Mouse (Mus musculus) liver, adult (tissue): ENCODE measurements around the gene Hnrnpr.

Experiments
- GATA4 ChIP-seq: IDR thresholded peaks from 2 replicates; pipeline ENCODE4 v1.6.1; 2014; ENCODE audit warnings: mild to moderate bottlenecking, low read length; ENCODE audit not compliant: insufficient replicate concordance

Gene Hnrnpr

GRCm38 (mm10) chr4:136331709-136332108 lies 21.0 kb downstream of the Hnrnpr start:
- TF ChIP-seq GATA4 = no peak

- TF ChIP-seq GATA4 = no peak
Observed at GRCm38 (mm10) chr4:136333191-136333590, 22.4 kb downstream of the Hnrnpr start.

GRCm38 (mm10) chr4:136335065-136335464 lies 24.3 kb downstream of the Hnrnpr start:
- no peak for TF ChIP-seq GATA4

DNA sequence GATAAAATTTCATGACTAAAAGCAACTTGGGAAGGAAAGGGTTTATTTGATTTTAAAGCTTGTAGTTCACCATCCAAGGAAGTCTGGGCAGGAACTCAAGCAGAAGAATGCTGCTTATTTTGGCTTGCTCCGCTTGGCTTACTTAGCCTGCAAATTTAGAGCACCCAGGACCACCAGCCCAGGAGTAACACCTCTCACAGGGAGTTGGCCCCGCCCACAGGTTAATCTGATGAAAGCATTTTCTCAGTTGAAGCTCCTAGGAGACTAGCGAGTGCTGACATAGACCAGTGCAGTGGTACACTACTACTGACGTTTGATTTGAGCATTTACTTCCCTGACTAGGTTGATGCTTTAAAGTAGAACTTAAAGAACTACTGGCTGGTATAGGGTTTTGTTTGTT lies 26.4 kb downstream of the Hnrnpr start:
- TF ChIP-seq GATA4 = no peak

GRCm38 (mm10) chr4:136349616-136350015 lies 38.9 kb downstream of the Hnrnpr start:
- no peak for TF ChIP-seq GATA4

DNA sequence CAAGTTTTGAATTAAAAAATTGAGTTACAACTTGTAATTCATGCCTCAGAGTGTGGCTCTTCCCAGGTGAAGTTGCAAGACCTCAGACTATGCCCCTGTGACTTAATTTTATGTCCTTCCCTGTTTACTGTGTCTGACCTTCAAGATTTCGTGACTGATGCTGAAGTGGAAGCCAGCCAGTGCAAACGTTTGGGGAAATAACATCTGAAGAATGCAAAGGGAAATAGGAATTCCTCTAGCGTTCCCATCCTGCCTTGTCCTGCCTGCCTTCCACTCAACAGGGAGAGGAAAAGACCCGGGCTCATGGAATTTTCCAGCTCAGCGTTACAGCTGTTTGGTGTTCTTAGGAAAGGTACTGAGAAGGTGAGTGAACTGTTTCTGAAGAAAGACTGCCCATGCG lies 46.3 kb downstream of the Hnrnpr start:
- no peak for TF ChIP-seq GATA4

GRCm38 (mm10) chr4:136357429-136357828 lies 46.7 kb downstream of the Hnrnpr start:
- TF ChIP-seq GATA4 = no peak

GRCm38 (mm10) chr4:136367856-136368255 lies 57.1 kb downstream of the Hnrnpr start:
- TF ChIP-seq GATA4 = no peak

DNA sequence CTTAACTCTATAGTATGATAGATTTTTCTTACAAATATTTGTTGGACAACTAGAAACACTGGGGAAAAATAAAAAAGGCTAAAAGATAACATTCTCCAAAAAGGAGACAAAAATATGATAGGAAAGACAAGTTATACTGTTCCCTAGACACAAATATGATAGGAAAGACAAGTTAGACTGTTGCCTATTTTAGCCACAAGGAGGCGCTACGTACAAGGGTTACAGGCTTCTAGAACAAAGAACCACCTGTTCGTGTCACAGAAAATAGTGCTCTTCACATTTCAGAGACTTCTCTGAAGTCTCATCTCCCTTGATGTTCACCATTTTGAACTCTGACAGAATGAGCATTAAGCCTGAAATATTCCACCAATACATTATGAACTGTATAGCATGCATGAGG lies 59.0 kb downstream of the Hnrnpr start:
- no peak for TF ChIP-seq GATA4

DNA sequence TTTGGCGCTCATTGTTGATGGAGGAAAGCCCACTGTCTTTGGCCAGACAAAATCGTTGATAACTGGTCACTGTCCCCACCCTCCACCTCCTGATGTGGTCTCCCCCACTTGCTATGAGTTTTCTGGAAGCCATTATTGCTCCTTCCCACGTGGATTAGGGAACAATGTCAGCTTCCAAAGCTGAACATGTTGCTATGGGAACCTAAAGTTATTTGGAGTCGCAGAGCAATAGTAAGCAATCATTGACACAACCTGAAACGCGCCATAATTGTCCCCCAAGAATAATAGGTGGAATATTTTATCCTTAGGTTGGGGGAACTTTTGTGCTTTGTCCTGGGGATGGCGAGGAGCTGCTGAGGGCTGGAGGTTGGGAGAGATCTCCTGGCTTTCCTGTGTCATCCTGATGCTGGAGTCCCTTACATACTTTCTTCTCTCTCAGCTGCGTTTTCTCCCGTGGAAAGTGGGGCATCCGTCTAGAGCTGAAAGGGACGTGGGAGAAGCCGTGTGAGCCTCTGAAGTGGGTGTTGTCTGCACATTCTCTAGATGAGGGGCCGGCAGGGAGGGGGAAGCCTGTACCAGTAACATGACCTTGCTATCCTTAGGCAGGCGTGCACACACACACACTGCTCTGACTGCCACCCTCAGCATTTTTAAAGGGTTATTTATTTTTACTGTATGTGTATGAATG lies 62.9 kb downstream of the Hnrnpr start:
- TF ChIP-seq GATA4 = no peak

DNA sequence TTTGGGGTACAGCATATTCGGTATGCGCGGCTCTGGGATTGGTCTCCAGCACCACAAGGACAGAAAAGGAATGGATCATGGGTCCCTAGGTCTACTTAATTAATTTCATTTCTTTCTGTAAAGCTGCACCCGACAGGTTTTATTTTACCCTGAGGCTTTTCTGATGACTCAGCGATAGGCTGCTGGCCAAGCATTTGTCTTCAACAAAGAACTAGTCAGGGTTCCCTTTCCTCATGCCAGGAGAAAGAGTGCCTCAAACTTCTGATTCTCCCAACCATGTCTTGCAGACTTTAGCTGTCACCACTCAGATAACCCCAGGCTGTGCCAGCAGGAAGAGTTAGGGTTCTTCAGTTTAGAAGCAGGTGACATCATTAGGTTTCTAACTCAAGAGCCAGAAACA lies 66.3 kb downstream of the Hnrnpr start:
- no peak for TF ChIP-seq GATA4

DNA sequence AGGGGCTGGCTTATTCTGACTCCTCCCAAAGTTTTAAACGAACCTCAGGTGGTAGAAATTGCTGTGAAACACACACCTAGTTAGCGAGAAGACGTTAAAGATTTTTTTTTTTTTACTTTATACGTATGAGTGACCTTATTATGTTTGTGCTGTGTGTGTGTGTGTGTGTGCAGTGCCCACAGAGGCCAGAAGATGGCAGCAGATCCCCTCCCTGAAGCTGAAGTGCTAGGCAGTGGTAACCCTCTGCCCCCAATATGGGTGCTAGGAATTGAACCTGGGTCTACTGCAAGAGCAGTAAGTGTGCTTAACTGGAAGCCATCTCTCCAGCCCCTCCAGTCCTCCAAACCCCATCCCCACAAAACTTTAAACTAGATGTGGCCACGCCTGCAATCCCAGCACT lies 72.3 kb downstream of the Hnrnpr start:
- TF ChIP-seq GATA4 = no peak

DNA sequence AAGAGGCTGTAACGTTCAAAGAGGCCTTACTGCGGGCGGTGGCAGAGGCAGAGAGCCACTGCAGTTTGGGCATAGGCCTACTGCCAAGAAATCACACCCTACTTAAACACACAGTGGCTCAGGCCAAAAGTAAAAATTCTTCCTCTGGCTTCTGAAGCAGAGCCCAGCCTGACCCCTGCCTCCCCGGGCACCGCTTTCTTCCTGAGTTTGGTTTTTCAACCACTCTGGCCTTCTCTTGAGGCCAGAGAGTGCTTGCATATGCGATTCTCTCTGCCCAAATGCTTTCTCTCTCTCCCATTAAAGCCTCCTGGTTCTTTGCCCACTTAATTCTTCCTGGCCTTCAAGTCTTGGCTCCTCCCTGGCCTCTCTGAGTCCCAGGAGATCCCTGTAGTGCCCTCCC lies 73.1 kb downstream of the Hnrnpr start:
- no peak for TF ChIP-seq GATA4

DNA sequence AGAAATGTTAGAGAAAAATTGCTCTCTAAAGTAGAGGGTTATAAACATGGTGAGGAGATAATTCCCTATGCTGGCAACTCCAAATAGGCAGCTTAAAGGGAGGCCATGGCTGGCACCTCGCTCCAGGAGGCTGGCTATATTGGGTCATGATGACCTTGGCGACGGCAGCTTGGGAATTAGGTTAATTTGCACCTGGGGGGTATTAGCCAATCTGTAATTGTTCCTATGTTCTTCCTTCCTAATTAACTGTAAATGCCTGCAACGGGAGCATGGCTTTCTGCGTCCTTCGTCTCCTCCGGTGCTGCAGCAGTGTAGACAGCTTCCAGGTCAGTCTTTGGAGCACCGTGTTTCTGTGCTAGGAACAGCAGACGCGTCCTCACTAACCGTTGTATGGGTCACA lies 76.5 kb downstream of the Hnrnpr start:
- TF ChIP-seq GATA4 = no peak

- TF ChIP-seq GATA4 = no peak
Observed at GRCm38 (mm10) chr4:136401806-136402205, 91.1 kb downstream of the Hnrnpr start.

DNA sequence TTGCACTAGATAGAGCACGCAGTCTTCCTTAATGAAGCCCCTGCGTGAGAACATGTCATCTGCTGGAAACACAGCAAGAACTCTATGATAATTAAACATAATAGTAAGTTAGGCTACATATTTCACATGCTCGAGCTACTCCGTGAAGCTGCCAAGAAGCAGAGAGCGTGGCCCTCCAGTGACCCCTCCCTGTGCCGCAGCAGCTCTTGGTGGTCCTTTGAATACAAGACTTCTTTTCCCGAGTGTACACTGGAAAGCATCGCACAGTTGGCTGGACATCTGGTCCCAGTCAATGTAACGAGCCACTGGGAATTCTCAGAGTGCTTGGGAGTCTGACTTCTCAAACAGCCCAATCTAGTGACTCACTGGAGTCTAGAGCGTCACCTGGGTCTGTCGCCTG lies 97.1 kb downstream of the Hnrnpr start:
- no peak for TF ChIP-seq GATA4
